Mouse (Mus musculus) neural tube, embryonic 10.5 days (tissue): ENCODE data around the gene Ppil4.
A peak's percentile ranks its signal among the peaks of the same experiment; 100 is the strongest.

Experiments used
- DNase-seq: peaks from one replicate; pipeline ENCODE4 v3.0.0-alpha.2; 2017; ENCODE audit warnings: low spot score; ENCODE audit errors: extremely low spot score

The Ppil4 gene

GRCm38 (mm10) chr10:7861259-7861936 lies 68.7 kb downstream of the Ppil4 start:
- no peak for DNase-seq

- DNase-seq = no peak
These were observed 69.4 kb downstream of the Ppil4 start for GRCm38 (mm10) chr10:7861937-7862657.

- no peak for DNase-seq
These were observed 70.7 kb downstream of the Ppil4 start for GRCm38 (mm10) chr10:7863411-7863810.

DNA sequence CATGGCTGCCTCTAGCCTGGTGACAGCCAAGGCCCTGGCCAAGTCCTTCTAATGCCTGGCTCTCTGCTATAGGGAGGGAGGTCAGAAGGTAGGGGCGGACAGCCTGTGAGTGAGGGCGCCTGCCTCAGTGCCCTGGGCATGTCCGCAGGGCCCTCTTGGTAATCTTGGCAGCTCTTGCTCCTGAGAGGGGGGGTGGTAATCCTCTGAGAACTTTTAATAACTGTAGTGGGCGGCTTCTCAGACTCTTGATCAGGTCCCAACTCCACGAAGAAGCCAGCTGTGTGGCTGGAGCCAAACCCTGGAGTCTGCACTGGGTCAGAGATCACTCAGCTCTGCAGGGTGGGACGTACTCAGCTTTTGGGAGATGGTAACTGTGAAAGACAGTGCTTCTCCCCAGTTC lies 71.5 kb downstream of the Ppil4 start:
- no peak for DNase-seq

DNA sequence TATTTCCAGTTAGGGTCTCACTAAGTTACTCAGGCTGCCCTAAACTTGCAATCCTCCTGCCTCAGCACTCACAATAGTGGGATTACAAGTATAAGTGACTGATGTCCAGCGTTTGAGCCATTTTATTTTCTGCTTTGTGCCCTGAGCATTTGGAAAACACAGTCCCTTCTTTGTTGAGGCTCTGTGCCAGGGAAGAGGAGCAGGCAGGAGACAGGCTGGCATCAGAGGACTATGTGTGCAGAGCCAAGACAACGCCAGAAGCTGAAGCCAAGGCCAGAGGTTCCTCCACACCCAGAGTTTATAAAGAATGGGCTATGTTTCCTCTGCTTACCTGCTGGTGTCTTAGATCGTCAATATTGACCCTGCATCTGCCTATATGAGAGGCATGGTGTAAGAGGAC lies 72.1 kb downstream of the Ppil4 start:
- DNase-seq = no peak

GRCm38 (mm10) chr10:7866762-7867665 lies 74.3 kb downstream of the Ppil4 start:
- DNase-seq = peak; percentile 55

GRCm38 (mm10) chr10:7867666-7868030 lies 75.0 kb downstream of the Ppil4 start:
- peak; percentile 52 for DNase-seq

GRCm38 (mm10) chr10:7869746-7870145 lies 77.1 kb downstream of the Ppil4 start:
- no peak for DNase-seq

- DNase-seq = peak; percentile 36
These were observed 78.1 kb downstream of the Ppil4 start for GRCm38 (mm10) chr10:7870571-7871315.

- no peak for DNase-seq
These were observed 78.8 kb downstream of the Ppil4 start for GRCm38 (mm10) chr10:7871381-7872020.
